Mouse (Mus musculus) midbrain, embryonic 15.5 days (tissue): ENCODE results near the gene Eras. TPM values are rescaled to one million over a fixed set of nuclear protein-coding genes. Genes with fewer than 3 reads are reported as not detected.

Experiments
- ATAC-seq: fragments of 200-750 bp; cut with Nextera tagmentation; replicated peaks from 2 replicates; pipeline ENCODE4 v1.8.0; 2017; ENCODE audit warnings: moderate TSS enrichment
- H3K27ac ChIP-seq: fragments of 300-500 bp; sonication (generic); 2 replicates; pipeline ENCODE4 v1.5.1; 2015; ENCODE audit warnings: mild to moderate bottlenecking, inconsistent platforms
- H3K27me3 ChIP-seq: fragments of 300-500 bp; sonication (generic); replicated peaks from 2 replicates; pipeline ENCODE4 v1.6.1; 2015; ENCODE audit warnings: inconsistent platforms
- H3K36me3 ChIP-seq: fragments of 300-500 bp; sonication (generic); replicated peaks from 2 replicates; pipeline ENCODE4 v1.6.1; 2015; ENCODE audit warnings: inconsistent platforms
- H3K4me1 ChIP-seq: fragments of 300-500 bp; sonication (generic); 2 replicates; pipeline ENCODE4 v1.6.1; 2015; ENCODE audit warnings: inconsistent platforms
- H3K4me2 ChIP-seq: fragments of 300-500 bp; sonication (generic); 2 replicates; pipeline ENCODE4 v1.6.1; 2015; ENCODE audit warnings: inconsistent platforms, mild to moderate bottlenecking, moderate library complexity
- H3K4me3 ChIP-seq: fragments of 300-500 bp; sonication (generic); 2 replicates; pipeline ENCODE4 v1.5.1; 2015; ENCODE audit warnings: mild to moderate bottlenecking, inconsistent platforms
- H3K9ac ChIP-seq: fragments of 300-500 bp; sonication (generic); 2 replicates; pipeline ENCODE4 v1.6.1; 2015; ENCODE audit warnings: mild to moderate bottlenecking, inconsistent platforms
- H3K9me3 ChIP-seq: fragments of 300-500 bp; sonication (generic); 2 replicates; pipeline ENCODE4 v1.6.1; 2016; ENCODE audit warnings: inconsistent platforms
- WGBS: fragments of 180-500 bp; shearing (Covaris S2); methylation state at CpG from one replicate; pipeline ENCODE4 v1.1.7; 2015; ENCODE audit warnings: mixed read lengths; 5-methylcytosine and 5-hydroxymethylcytosine counted together
- polyA plus RNA-seq: library from polyadenylated mRNA; unstranded; fragments of >200 nt; fragmentation: Nextera tagmentation; extraction: Ambion mirVana; gene quantifications from 2 replicates; pipeline ENCODE4 v1.2.1, GENCODE M21; 2015

The Eras gene
- polyA plus RNA-seq, 1 experiment from 2014 or later = not detected

DNA sequence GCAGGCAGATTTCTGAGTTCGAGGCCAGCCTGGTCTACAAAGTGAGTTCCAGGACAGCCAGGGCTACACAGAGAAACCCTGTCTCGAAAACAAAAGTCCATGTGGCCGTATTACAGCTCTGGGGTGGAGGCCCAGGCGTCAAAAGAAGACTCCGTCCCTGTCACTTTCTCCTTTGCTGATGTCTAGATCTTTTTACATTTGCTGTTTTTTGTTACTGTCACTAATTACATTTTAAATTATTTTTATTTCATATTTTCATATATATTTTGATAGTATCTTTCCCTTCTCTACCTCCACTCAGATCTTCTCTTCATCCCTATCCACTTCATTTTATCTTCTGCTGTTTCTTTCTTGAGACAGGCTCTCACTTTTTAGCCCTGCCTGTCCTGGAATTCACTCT lies 20.7 kb downstream of the Eras start, which contains the start of gene Gm10491:
Gene Gm10491 (minus strand): TSS at position 101 of the 400 bp plus-strand sequence.
- Histone ChIP-seq H3K4me3 (no peak within 1 kb of the TSS), H3K4me2 (no peak within 1 kb of the TSS), H3K4me1 (no peaks in the 10 kb centered on the region), H3K27me3 (no peaks in the 10 kb centered on the region), H3K36me3 (no peaks in the 10 kb centered on the region), H3K9me3 (no peaks in the 10 kb centered on the region), H3K27ac (no peak within 1 kb of the TSS), H3K9ac (no peak within 1 kb of the TSS)
- ATAC-seq = no peak
- 90% methylated on average over 5 of the region's 5 CpGs for WGBS

DNA sequence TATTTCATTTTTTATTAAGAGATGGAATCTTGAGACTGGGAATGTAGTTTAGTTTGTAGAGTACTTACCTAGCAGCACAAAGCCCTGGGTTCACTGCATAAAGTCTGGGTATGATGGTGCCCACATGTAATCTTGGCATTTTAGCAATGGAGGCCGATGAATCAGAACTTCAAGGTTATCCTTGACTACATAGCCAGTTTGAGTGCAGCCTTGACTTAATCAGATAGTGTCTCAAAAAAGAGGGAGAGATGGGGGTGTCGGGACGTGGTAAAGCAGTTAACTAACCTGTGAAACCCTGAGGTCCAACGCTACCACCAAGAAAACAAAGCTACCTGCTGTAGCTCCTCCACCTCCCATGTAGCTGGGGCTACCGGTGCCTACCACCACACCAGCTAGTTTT lies 24.0 kb downstream of the Eras start:
- Histone ChIP-seq H3K9me3 (no peaks in the 10 kb centered on the region), H3K4me3 (no peak overlapping the region), H3K27ac (no peak overlapping the region), H3K4me2 (no peak overlapping the region), H3K9ac (no peak overlapping the region), H3K36me3 (no peaks in the 10 kb centered on the region), H3K27me3 (no peaks in the 10 kb centered on the region), H3K4me1 (peaks cover 5% of the 10 kb centered on the region; the same call in 1 of the 2 replicates)
- no peak for ATAC-seq
- 97% methylated on average over 5 of the region's 5 CpGs for WGBS

DNA sequence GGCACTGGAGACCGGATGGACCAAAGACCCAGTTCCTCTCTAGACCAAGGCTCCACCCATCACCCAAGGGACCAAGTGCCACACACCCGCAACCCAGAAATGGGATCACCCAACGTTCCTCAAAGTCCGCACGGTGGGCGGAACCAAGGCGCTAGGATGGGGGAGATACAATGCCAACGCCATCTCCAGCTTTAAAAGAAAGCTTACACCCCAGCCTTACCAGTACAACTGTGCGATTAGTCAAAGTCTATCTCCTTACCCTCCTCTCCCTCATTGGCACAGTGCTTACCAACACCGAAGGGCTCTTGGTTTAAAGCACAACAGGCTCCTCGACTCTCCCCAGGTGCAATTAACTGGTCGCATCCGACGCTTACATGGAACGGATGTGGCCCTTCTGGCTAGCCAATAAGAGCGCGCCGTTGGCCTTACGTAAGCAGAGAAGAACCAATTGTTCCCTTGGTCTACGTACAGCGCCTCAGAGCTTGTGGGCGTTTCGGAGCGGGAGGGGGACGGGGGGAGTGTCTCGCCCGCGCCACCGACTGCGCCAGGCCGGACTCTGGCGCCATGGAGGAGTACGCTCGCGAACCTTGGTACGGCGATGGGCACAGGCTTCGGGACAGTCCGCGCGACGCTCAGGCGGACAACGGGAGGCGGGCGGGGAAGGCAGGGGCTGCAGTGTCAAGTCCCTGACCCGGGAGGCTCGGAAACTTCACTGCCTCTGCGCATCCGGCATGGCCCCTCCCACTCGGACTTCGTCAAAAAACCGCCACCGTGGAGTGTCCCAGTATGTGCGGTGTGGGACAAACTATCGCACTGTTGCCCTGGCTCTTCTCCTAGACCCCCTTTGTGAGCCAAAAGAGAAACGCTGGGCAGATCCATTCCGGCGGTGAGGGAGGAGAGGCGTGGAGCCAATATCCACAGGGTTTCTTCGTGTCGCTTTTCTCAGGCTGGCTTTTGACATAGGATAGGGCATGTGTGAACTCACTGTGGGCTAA lies 29.2 kb downstream of the Eras start, which contains the start of the genes Pqbp1 and Timm17b:
Gene Pqbp1 (minus strand): TSS at position 390 of the 995 bp plus-strand sequence.
Gene Timm17b (plus strand): TSS at position 478 of the 995 bp plus-strand sequence.
- H3K4me2 ChIP-seq = peak within 1 kb of the TSS; percentile 54
- no peaks in the 10 kb centered on the region for H3K27me3 ChIP-seq
- peak within 1 kb of the TSS; percentile 55 for H3K9ac ChIP-seq
- peak; percentile 99 for ATAC-seq
- WGBS = 19% methylated on average over 58 of the region's 62 CpGs
- H3K27ac ChIP-seq = peak within 1 kb of the TSS; percentile 92
- peaks cover 13% of the 10 kb centered on the region for H3K4me1 ChIP-seq
- H3K4me3 ChIP-seq = peak within 1 kb of the TSS; percentile 60
- no peaks in the 10 kb centered on the region for H3K9me3 ChIP-seq
- no peaks in the 10 kb centered on the region; the same call in 1 of the 2 replicates for H3K36me3 ChIP-seq

DNA sequence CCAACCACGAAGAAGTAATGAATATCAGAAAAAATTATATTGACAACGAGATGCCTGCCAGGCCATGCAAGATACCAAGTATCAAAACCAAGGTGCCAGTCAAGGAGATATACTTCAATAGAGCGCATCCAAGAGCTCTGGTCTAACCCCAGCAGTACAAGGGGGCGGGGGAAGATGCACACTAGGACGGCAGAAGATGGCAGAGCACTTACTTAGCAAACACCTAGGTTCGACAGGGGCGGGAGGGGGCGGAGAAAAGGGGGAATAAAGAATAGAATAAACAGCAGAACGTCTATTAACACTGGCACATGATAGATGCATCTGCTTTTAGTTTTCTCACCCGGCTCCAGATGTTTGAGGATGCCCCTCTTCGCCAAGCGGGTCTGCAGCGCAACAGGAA lies 30.2 kb downstream of the Eras start:
- peak overlapping the region; percentile 92 for H3K27ac ChIP-seq
- no peaks in the 10 kb centered on the region for H3K9me3 ChIP-seq
- H3K4me2 ChIP-seq = peak overlapping the region; percentile 54
- H3K4me3 ChIP-seq = peak overlapping the region; percentile 60
- no peaks in the 10 kb centered on the region for H3K27me3 ChIP-seq
- 38% methylated on average over 13 of the region's 13 CpGs for WGBS
- no peaks in the 10 kb centered on the region; the same call in 1 of the 2 replicates for H3K36me3 ChIP-seq
- peaks cover 13% of the 10 kb centered on the region for H3K4me1 ChIP-seq
- no peak for ATAC-seq
- peak overlapping the region; percentile 52 for H3K9ac ChIP-seq

DNA sequence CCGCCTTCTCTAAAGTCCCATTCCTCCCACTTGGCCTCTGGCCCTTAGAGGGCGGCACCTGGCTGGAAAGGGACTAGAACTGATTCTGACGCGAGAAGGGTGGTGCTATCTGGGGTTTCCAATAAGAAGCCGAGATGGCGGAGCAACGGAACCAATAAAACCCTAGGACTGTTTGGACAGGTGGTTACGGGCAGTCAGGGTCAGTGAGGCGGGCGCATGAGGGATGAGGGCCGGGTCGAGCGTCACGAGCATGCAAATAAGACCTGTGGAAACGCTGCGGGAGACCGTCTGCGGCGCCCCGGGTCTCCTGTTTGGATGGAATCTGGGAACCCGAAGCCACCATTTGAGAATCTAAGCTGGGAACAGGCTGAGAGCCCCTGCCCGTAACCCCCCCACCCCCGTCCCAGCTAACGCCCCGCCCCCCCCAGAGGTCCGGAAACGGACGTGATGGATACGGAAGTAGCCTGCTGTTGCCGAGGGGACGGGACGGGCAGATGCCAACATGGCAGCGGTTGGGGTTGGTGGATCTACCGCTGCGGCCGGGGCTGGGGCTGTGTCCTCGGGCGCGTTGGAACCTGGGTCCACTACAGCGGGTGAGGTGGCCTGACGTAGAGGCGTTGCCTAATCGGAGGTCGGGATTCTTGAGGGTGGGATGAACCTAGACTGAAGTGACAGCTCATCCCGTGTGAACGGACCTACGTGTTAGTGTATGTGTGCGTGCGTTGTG lies 44.4 kb downstream of the Eras start, which contains the start of gene Slc35a2:
Gene Slc35a2 (plus strand): TSS at position 188 of the 727 bp plus-strand sequence.
- Histone ChIP-seq H3K9ac (peak within 1 kb of the TSS; percentile 48), H3K36me3 (no peaks in the 10 kb centered on the region), H3K9me3 (no peaks in the 10 kb centered on the region), H3K27me3 (no peaks in the 10 kb centered on the region), H3K27ac (peak within 1 kb of the TSS; percentile 91), H3K4me1 (peaks cover 17% of the 10 kb centered on the region), H3K4me3 (peak within 1 kb of the TSS; percentile 56), H3K4me2 (peak within 1 kb of the TSS; percentile 56)
- ATAC-seq = peak; percentile 90
- 21% methylated on average over 48 of the region's 49 CpGs for WGBS

DNA sequence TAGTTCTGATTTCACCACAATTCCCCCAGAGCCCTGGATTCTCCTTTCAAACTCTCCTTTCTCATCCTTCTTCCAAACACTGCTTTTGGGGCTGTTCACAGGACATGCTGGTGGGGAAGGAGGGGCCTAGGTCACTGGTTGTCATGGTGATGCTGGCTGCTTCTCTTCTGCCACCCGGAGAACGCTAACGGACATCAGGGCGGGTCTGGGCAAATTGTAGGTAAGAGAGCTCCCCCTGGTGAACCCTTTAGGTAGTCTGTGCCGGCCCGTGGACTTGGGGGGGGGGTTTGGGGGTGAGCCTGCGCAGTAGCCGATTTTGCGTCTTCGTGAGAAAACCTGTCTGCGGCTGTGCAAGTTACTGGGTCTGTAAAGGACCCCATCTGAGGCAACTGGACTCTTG lies 48.6 kb downstream of the Eras start:
- 17% methylated on average over 11 of the region's 11 CpGs for WGBS
- Histone ChIP-seq H3K4me1 (peaks cover 12% of the 10 kb centered on the region), H3K4me2 (peak overlapping the region; percentile 79), H3K27me3 (no peaks in the 10 kb centered on the region), H3K9ac (no peak overlapping the region), H3K4me3 (peak overlapping the region; percentile 60), H3K9me3 (no peaks in the 10 kb centered on the region), H3K36me3 (no peaks in the 10 kb centered on the region), H3K27ac (peak overlapping the region; percentile 49)
- ATAC-seq = peak; percentile 49

DNA sequence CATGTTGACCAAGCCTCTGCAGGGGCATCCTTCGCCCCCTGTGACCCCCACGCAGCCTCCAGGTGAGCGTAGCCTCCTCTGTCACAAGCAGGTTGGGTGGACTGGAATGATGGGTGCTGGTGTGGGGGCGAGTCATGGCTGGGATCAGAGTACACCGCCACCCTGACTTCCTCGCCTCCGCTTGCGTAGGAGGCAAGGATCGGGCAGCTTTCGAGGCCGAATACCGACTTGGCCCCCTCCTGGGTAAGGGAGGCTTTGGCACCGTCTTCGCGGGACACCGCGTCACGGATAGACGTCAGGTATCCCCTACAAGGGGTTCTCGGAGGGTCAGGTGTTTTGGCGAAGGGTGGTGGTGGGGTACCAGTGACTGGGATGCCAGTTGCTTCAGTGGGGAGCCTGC lies 49.9 kb downstream of the Eras start:
- Histone ChIP-seq H3K27me3 (no peaks in the 10 kb centered on the region), H3K36me3 (no peaks in the 10 kb centered on the region), H3K4me2 (peak overlapping the region; percentile 79), H3K9ac (peak overlapping the region; percentile 68), H3K4me3 (peak overlapping the region; percentile 60), H3K4me1 (peaks cover 10% of the 10 kb centered on the region), H3K27ac (peak overlapping the region; percentile 79), H3K9me3 (no peaks in the 10 kb centered on the region)
- 24% methylated on average over 21 of the region's 21 CpGs for WGBS
- ATAC-seq = peak; percentile 46

DNA sequence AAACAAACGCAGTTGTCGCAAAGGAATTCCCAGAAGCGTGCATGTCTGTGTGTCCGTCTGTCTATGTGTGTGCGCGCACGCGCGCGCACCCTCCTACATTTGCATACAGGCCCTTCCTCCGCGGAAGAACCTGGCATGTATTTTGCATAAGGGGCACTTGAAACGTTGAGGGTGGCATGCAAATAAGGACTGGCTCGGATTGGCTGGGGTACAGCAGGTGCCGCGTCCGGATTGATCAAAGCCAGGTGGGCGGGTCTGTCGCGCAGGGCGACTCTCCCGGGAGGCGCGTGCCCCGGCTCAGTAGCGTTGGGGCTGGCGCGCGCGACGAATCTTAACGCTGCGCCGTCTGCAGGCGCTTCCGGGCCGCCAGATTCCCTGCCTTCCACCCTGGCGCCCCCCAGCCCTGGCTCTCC lies 50.4 kb downstream of the Eras start, which contains the start of gene Pim2:
Gene Pim2 (plus strand): TSS at position 256 of the 413 bp plus-strand sequence.
- peak; percentile 92 for ATAC-seq
- Histone ChIP-seq H3K9me3 (no peaks in the 10 kb centered on the region), H3K27me3 (no peaks in the 10 kb centered on the region), H3K36me3 (no peaks in the 10 kb centered on the region), H3K4me3 (peak within 1 kb of the TSS; percentile 60), H3K27ac (peak within 1 kb of the TSS; percentile 79), H3K4me1 (peaks cover 10% of the 10 kb centered on the region), H3K4me2 (peak within 1 kb of the TSS; percentile 79), H3K9ac (peak within 1 kb of the TSS; percentile 68)
- 29% methylated on average over 37 of the region's 38 CpGs for WGBS

Other genes starting within 250 kb of the Eras start
- gene Magix, start 247.4 kb downstream of the Eras start, polyA plus RNA-seq = 0.09 TPM in 1 of 2 replicates, not detected in the other
- gene Gpkow, start 231.5 kb downstream of the Eras start, polyA plus RNA-seq = 44.9 and 45.8 TPM in 2 replicates
- gene Wdr45, start 214.3 kb downstream of the Eras start, polyA plus RNA-seq = 35.0 and 35.2 TPM in 2 replicates
- 0.85 and 1.3 TPM in 2 replicates for gene Gm45208, start 206.4 kb downstream of the Eras start, polyA plus RNA-seq
- 132 and 133 TPM in 2 replicates for gene Praf2, start 200.2 kb downstream of the Eras start, polyA plus RNA-seq
- gene Ccdc120, start 177.7 kb downstream of the Eras start, polyA plus RNA-seq = 78.4 and 85.2 TPM in 2 replicates
- 26.3 and 26.6 TPM in 2 replicates for gene Tfe3, start 166.0 kb downstream of the Eras start, polyA plus RNA-seq
- gene Gripap1, start 138.8 kb downstream of the Eras start, polyA plus RNA-seq = 72.3 and 78.8 TPM in 2 replicates
- 2.3 and 2.9 TPM in 2 replicates for gene Kcnd1, start 106.3 kb downstream of the Eras start, polyA plus RNA-seq
- gene Otud5, start 87.2 kb downstream of the Eras start, polyA plus RNA-seq = 49.1 and 53.2 TPM in 2 replicates
- 21.7 and 22.1 TPM in 2 replicates for gene Pim2, start 50.3 kb downstream of the Eras start, polyA plus RNA-seq
- gene Slc35a2, start 44.6 kb downstream of the Eras start, polyA plus RNA-seq = 42.2 and 42.9 TPM in 2 replicates
- gene Pqbp1, start 29.3 kb downstream of the Eras start, polyA plus RNA-seq = 222 and 224 TPM in 2 replicates
- 173 and 178 TPM in 2 replicates for gene Timm17b, start 29.2 kb downstream of the Eras start, polyA plus RNA-seq
- gene Gm10491, start 20.8 kb downstream of the Eras start, polyA plus RNA-seq = not detected in 2 replicates
- gene Gm10490, start 19.1 kb downstream of the Eras start, polyA plus RNA-seq = 1.2 TPM in 1 of 2 replicates, not detected in the other
- gene Pcsk1n, start 8.8 kb downstream of the Eras start, polyA plus RNA-seq = 273 and 288 TPM in 2 replicates
- 76.8 and 79.0 TPM in 2 replicates for gene Hdac6, start 19.3 kb upstream of the Eras start, polyA plus RNA-seq
- 0.12 and 0.42 TPM in 2 replicates for gene Gata1, start 49.5 kb upstream of the Eras start, polyA plus RNA-seq
- 0.27 and 0.46 TPM in 2 replicates for gene Glod5, start 89.9 kb upstream of the Eras start, polyA plus RNA-seq
- 40.7 and 42.0 TPM in 2 replicates for gene Suv39h1, start 146.2 kb upstream of the Eras start, polyA plus RNA-seq
- gene Was, start 161.9 kb upstream of the Eras start, polyA plus RNA-seq = 0.13 and 0.18 TPM in 2 replicates
- gene Wdr13, start 204.3 kb upstream of the Eras start, polyA plus RNA-seq = 67.6 and 72.9 TPM in 2 replicates
- 272 and 285 TPM in 2 replicates for gene Rbm3, start 217.3 kb upstream of the Eras start, polyA plus RNA-seq
- 25.8 and 26.8 TPM in 2 replicates for gene Tbc1d25, start 247.6 kb upstream of the Eras start, polyA plus RNA-seq